8 mouse cellular contexts compared by ENCODE assay signal in genomic region chr1:75125418-75125817, GRCm38 (mm10). TPM values are rescaled to one million over a fixed set of nuclear protein-coding genes. Genes with fewer than 3 reads are reported as not detected.
DNase-seq lines count a peak whose midpoint lies in the region; ATAC-seq and TF ChIP-seq lines count a peak whose summit lies in the region.

No protein-coding gene starts in this region.

- no peaks in the 10 kb centered on the region for H3K27me3 ChIP-seq in embryonic facial prominence, embryonic 15.5 days
- peaks cover 4% of the 10 kb centered on the region; the same call in 1 of the 2 replicates for H3K27me3 ChIP-seq in limb, embryonic 12.5 days
- no peaks in the 10 kb centered on the region for H3K27me3 ChIP-seq in neural tube, embryonic 14.5 days (ENCODE audit: control insufficient read depth, insufficient read depth, low read length)

- no peaks in the 10 kb centered on the region for H3K9me3 ChIP-seq in embryonic facial prominence, embryonic 15.5 days (replicated peaks)
- no peaks in the 10 kb centered on the region for H3K9me3 ChIP-seq in limb, embryonic 12.5 days
- no peaks in the 10 kb centered on the region for H3K9me3 ChIP-seq in neural tube, embryonic 14.5 days (ENCODE audit: control insufficient read depth, low read length)

- H3K4me1 ChIP-seq in embryonic facial prominence, embryonic 15.5 days, result peaks cover 10% of the 10 kb centered on the region; the same call in 1 of the 2 replicates
- peaks cover 7% of the 10 kb centered on the region for H3K4me1 ChIP-seq in limb, embryonic 12.5 days (replicated peaks)
- no peaks in the 10 kb centered on the region for H3K4me1 ChIP-seq in neural tube, embryonic 14.5 days (ENCODE audit: control insufficient read depth, insufficient read depth, low read length)

- peak overlapping the region; percentile 63 for H3K4me2 ChIP-seq in embryonic facial prominence, embryonic 15.5 days (replicated peaks)
- peak overlapping the region; percentile 54 for H3K4me2 ChIP-seq in limb, embryonic 12.5 days
- H3K4me2 ChIP-seq in neural tube, embryonic 14.5 days (ENCODE audit: low read depth, low read length), result peak overlapping the region; percentile 51

- peak overlapping the region; percentile 66 for H3K4me3 ChIP-seq in left cerebral cortex, adult 2 months
- peak overlapping the region; percentile 66 for H3K4me3 ChIP-seq in embryonic facial prominence, embryonic 15.5 days (replicated peaks)
- H3K4me3 ChIP-seq in limb, embryonic 12.5 days (replicated peaks), result peak overlapping the region; percentile 54
- peak overlapping the region; percentile 55 for H3K4me3 ChIP-seq in neural tube, embryonic 14.5 days (ENCODE audit: low read depth, low read length)

- H3K27ac ChIP-seq in left cerebral cortex, adult 2 months, result peak overlapping the region; percentile 96
- H3K27ac ChIP-seq in embryonic facial prominence, embryonic 15.5 days (replicated peaks), result peak overlapping the region; percentile 99
- peak overlapping the region; percentile 97 for H3K27ac ChIP-seq in limb, embryonic 12.5 days
- H3K27ac ChIP-seq in neural tube, embryonic 14.5 days (ENCODE audit: low read depth, low read length), result peak overlapping the region; percentile 86

- TF ChIP-seq CTCF in left cerebral cortex, adult 2 months (IDR thresholded peaks at IDR 0.05), result no peak

- DNase-seq in left cerebral cortex, adult 2 months (ENCODE audit: extremely low spot score in 1 of 2, low spot score in 2 of 2), result no peak
- DNase-seq in left cerebral cortex, postnatal 4 days, result no peak
- no peak for DNase-seq in layer of hippocampus, adult 8-10 months (ENCODE audit: low spot score in 2 of 2)
- no peak for DNase-seq in layer of hippocampus, adult 9-10 months (ENCODE audit: low spot score)
- no peak for DNase-seq in layer of hippocampus, adult 18-20 months (ENCODE audit: low spot score in 2 of 2)

- peak overlapping the region; percentile 52; the same call in 1 of the 2 replicates for H3K9ac ChIP-seq in embryonic facial prominence, embryonic 15.5 days
- peak overlapping the region; percentile 62; the same call in 1 of the 2 replicates for H3K9ac ChIP-seq in limb, embryonic 12.5 days (replicated peaks)
- 0 out of 2 replicates have a peak overlapping the region, but pooled peaks have one; percentile 55 for H3K9ac ChIP-seq in neural tube, embryonic 14.5 days (replicated peaks; ENCODE audit: low read depth, low read length)

- ATAC-seq in embryonic facial prominence, embryonic 15.5 days (ENCODE audit: insufficient number of reproducible peaks, low FRiP score, low TSS enrichment, low read depth), result no peak
- no peak for ATAC-seq in limb, embryonic 12.5 days (ENCODE audit: insufficient number of reproducible peaks, insufficient read depth, low FRiP score, low TSS enrichment, low read depth)
- peak; percentile 10 for ATAC-seq in neural tube, embryonic 14.5 days (ENCODE audit: low read depth)

- intact Hi-C loops in left cerebral cortex, adult 2 months (cut with DNase I), result no loop called here
- intact Hi-C loops in left cerebral cortex, postnatal 4 days (cut with DNase I), result no loop called here

- no peaks in the 10 kb centered on the region for H3K36me3 ChIP-seq in embryonic facial prominence, embryonic 15.5 days
- H3K36me3 ChIP-seq in limb, embryonic 12.5 days, result no peaks in the 10 kb centered on the region
- no peaks in the 10 kb centered on the region for H3K36me3 ChIP-seq in neural tube, embryonic 14.5 days (ENCODE audit: control insufficient read depth, insufficient read depth, low read length)

- 37% methylated on average over 5 of the region's 5 CpGs for whole genome bisulfite sequencing in embryonic facial prominence, embryonic 15.5 days
- 36% methylated on average over 5 of the region's 5 CpGs for WGBS in limb, embryonic 12.5 days
- 33% methylated on average over 5 of the region's 5 CpGs for WGBS in neural tube, embryonic 14.5 days

RNA-seq across cellular contexts. Expression of gene Nhej1, which starts 0.4 kb away (rescaled TPM):
- total RNA-seq in left cerebral cortex, adult 2 months (2021), result 1 to 10 TPM; 2.4 to 3.3 TPM
- total RNA-seq in left cerebral cortex, postnatal 4 days (2021), result 1 to 10 TPM; 2.3 to 2.5 TPM
- polyA plus RNA-seq in embryonic facial prominence, embryonic 15.5 days (2015; fragmentation: Nextera tagmentation; extraction: Ambion mirVana), result 9.6 and 9.9 TPM in 2 replicates
- polyA plus RNA-seq in limb, embryonic 12.5 days (2016; fragmentation: Nextera tagmentation; extraction: Ambion mirVana), result 12.0 and 12.1 TPM in 2 replicates
- polyA plus RNA-seq in neural tube, embryonic 14.5 days (2014; fragmentation: Nextera tagmentation; extraction: Ambion mirVana), result 6.1 and 7.4 TPM in 2 replicates
- 1 to 10 TPM; 1.7 to 2.7 (median 2.1) TPM for total RNA-seq in layer of hippocampus, adult 8-10 months (2022)
- 1 to 10 TPM; 1.7 to 2.6 TPM for total RNA-seq in layer of hippocampus, adult 18-20 months (2021)

RNA-seq across cellular contexts. Expression of gene Slc23a3, which starts 8.3 kb away (rescaled TPM):
- total RNA-seq in left cerebral cortex, adult 2 months (2021), result 1 to 10 TPM; 2.7 to 3.3 TPM
- not detected for total RNA-seq in left cerebral cortex, postnatal 4 days (2021)
- polyA plus RNA-seq in embryonic facial prominence, embryonic 15.5 days (2015; fragmentation: Nextera tagmentation; extraction: Ambion mirVana), result 0.32 and 0.37 TPM in 2 replicates
- polyA plus RNA-seq in limb, embryonic 12.5 days (2016; fragmentation: Nextera tagmentation; extraction: Ambion mirVana), result 0.10 TPM in 1 of 2 replicates, not detected in the other
- polyA plus RNA-seq in neural tube, embryonic 14.5 days (2014; fragmentation: Nextera tagmentation; extraction: Ambion mirVana), result 0.39 TPM in 1 of 2 replicates, not detected in the other
- total RNA-seq in layer of hippocampus, adult 8-10 months (2022), result under 1 TPM in 3 of 4 experiments, not detected in 1; 0.22 to 0.45 (median 0.35) TPM
- under 1 TPM; 0.15 to 0.47 TPM for total RNA-seq in layer of hippocampus, adult 18-20 months (2021)

RNA-seq across cellular contexts. Expression of gene Cnppd1, which starts 17.1 kb away (rescaled TPM):
- 10 to 100 TPM; 32.5 to 36.0 TPM for total RNA-seq in left cerebral cortex, adult 2 months (2021)
- total RNA-seq in left cerebral cortex, postnatal 4 days (2021), result 10 to 100 TPM; 37.7 to 44.4 TPM
- 45.3 TPM in 2 replicates for polyA plus RNA-seq in embryonic facial prominence, embryonic 15.5 days (2015; fragmentation: Nextera tagmentation; extraction: Ambion mirVana)
- polyA plus RNA-seq in limb, embryonic 12.5 days (2016; fragmentation: Nextera tagmentation; extraction: Ambion mirVana), result 40.4 and 41.1 TPM in 2 replicates
- polyA plus RNA-seq in neural tube, embryonic 14.5 days (2014; fragmentation: Nextera tagmentation; extraction: Ambion mirVana), result 44.4 and 47.6 TPM in 2 replicates
- 10 to 100 TPM; 33.6 to 36.1 (median 35.3) TPM for total RNA-seq in layer of hippocampus, adult 8-10 months (2022)
- 10 to 100 TPM; 29.3 to 31.7 TPM for total RNA-seq in layer of hippocampus, adult 18-20 months (2021)

RNA-seq across cellular contexts. Expression of gene Retreg2, which starts 17.2 kb away (rescaled TPM):
- 100 to 1,000 TPM; 199 to 200 TPM for total RNA-seq in left cerebral cortex, adult 2 months (2021)
- 100 to 1,000 TPM; 122 to 123 TPM for total RNA-seq in left cerebral cortex, postnatal 4 days (2021)
- 53.8 and 54.2 TPM in 2 replicates for polyA plus RNA-seq in embryonic facial prominence, embryonic 15.5 days (2015; fragmentation: Nextera tagmentation; extraction: Ambion mirVana)
- 36.9 and 38.0 TPM in 2 replicates for polyA plus RNA-seq in limb, embryonic 12.5 days (2016; fragmentation: Nextera tagmentation; extraction: Ambion mirVana)
- 146 and 152 TPM in 2 replicates for polyA plus RNA-seq in neural tube, embryonic 14.5 days (2014; fragmentation: Nextera tagmentation; extraction: Ambion mirVana)
- 100 to 1,000 TPM; 167 to 182 (median 171) TPM for total RNA-seq in layer of hippocampus, adult 8-10 months (2022)
- total RNA-seq in layer of hippocampus, adult 18-20 months (2021), result 100 to 1,000 TPM; 183 to 185 TPM

RNA-seq across cellular contexts. Expression of gene Zfand2b, which starts 43.0 kb away (rescaled TPM):
- total RNA-seq in left cerebral cortex, adult 2 months (2021), result 10 to 100 TPM; 27.6 to 28.9 TPM
- 10 to 100 TPM; 19.2 to 21.4 TPM for total RNA-seq in left cerebral cortex, postnatal 4 days (2021)
- polyA plus RNA-seq in embryonic facial prominence, embryonic 15.5 days (2015; fragmentation: Nextera tagmentation; extraction: Ambion mirVana), result 46.5 and 51.2 TPM in 2 replicates
- polyA plus RNA-seq in limb, embryonic 12.5 days (2016; fragmentation: Nextera tagmentation; extraction: Ambion mirVana), result 34.9 and 37.1 TPM in 2 replicates
- polyA plus RNA-seq in neural tube, embryonic 14.5 days (2014; fragmentation: Nextera tagmentation; extraction: Ambion mirVana), result 33.1 and 36.5 TPM in 2 replicates
- total RNA-seq in layer of hippocampus, adult 8-10 months (2022), result 10 to 100 TPM; 26.5 to 37.4 (median 32.4) TPM
- 10 to 100 TPM; 35.1 to 38.9 TPM for total RNA-seq in layer of hippocampus, adult 18-20 months (2021)
